Mouse (Mus musculus): Measurements from ENCODE around the gene Klhl20. TPM values are rescaled to one million over a fixed set of nuclear protein-coding genes. Genes with fewer than 3 reads are reported as not detected.

The Klhl20 gene
- 1.9 and 2.4 TPM in 2 replicates for polyA plus RNA-seq (2012; rRNA removed; ENCODE audit: low replicate concordance)

GRCm38 (mm10) chr1:161130726-161131664 lies at the start of gene Klhl20:
Klhl20 (minus strand) TSS chr1:161131511.

DNA sequence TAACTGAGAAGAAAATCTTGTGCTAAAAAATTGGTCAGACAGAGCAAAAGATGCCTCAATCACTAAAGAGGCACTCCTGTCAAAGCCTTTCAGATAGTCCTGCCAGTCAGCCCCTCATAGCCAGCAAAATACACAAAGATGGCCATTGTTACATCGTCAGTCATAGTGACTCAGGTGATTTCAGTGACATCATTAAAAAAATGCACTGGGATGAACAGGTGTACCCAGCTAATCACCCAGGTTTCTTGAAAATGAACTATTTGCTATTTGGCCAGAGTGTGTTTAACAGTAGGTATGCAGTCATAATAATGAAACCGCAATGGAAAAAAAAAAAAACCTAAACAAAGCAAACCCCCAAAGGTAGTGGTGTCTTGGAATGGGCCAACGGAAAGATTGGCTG lies 27.9 kb upstream of the Klhl20 start, which contains the start of gene Tex50:
Tex50 (minus strand) TSS at position 101 of the 400 bp plus-strand sequence.

DNA sequence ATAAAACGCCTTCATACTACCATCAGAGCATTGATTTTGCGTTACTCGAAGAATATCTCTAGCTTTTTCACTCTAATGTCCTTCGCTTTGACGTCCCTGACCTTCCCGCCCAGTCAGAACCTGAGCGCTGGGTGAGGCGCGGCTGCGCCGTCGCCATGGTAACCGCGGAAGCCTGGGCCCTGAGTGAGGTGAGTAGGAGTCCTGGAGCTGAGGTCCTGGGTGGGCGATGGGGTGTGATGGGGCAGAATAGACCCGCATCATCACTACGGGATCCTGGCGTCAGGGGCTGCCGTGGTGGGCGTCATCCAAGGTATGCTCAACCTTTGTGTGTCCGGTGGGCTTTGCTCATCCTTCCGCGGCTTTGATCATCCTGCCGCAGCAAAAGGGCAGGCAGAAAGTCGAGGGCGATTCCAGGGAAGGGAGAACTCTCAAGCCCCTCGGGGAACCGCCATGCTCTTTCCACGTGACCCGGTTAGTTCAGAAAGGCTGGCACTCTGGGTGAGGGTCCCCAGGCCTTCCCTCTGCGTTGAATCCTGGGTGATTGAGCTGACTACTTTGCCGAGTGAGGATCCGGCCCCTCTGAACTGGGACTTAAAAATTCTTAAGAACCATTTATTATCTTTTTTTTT lies 11.3 kb upstream of the Klhl20 start, which contains the start of gene Ankrd45:
Ankrd45 (plus strand) TSS at position 161 of the 629 bp plus-strand sequence.

DNA sequence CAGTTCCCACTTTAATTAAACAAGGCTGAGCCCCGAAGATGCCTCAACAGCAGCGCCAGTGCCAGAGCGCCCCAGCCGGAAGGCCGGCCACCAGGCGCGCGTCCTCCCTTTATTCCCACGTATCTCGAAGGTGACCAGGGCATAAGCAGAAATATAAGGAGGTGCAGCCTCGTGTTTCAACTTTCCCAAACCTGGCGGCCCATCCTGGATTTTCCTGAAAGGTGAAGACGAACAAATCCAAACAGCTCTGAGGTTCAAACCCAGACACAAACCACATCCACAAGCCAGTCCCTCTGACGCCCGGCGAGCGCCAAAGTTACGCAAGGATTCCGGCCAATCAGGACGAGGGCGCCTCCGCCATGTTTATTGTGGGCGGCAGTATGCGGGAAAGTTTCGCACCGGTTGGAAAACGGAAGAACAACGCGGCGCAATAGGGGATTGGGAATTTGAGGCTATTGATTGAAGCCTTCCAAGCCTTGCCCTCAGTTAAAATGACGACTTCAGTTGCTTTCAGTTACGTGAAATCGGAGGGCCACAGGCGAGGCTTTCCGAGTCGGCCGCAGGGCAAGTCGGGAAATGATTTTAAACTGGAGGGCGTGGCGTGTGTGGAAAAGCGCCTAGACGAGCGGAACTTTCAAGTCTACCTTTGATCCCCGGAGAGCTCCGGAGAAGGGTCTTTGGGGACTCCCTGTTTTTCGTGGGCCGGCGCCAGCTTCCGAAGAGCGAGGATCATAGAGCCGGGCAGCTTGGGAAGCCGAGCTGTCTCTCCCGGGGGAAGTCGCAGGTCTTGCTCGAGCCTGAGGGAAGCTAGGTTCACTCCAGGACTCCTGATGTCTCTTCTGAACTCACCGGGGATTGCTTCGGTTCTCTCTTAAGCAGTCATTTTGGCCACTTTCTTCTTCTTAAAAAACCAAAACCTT lies 60.7 kb downstream of the Klhl20 start, which contains the start of the genes Dars2 and Cenpl:
Dars2 (minus strand) TSS at position 307 of the 920 bp plus-strand sequence.
Cenpl (plus strand) TSS at position 362 of the 920 bp plus-strand sequence.

Other genes starting within 250 kb of the Klhl20 start
- 3.0 and 6.6 TPM in 2 replicates for gene Rc3h1, start 225.1 kb downstream of the Klhl20 start, polyA plus RNA-seq (2012; rRNA removed; ENCODE audit: low replicate concordance)
- gene Serpinc1, start 152.9 kb downstream of the Klhl20 start, polyA plus RNA-seq (2012; rRNA removed; ENCODE audit: low replicate concordance): 2.3 and 2.5 TPM in 2 replicates
- gene Zbtb37, start 96.7 kb downstream of the Klhl20 start, polyA plus RNA-seq (2012; rRNA removed; ENCODE audit: low replicate concordance): 0.12 and 0.14 TPM in 2 replicates
- 6.6 and 6.8 TPM in 2 replicates for gene Dars2, start 60.9 kb downstream of the Klhl20 start, polyA plus RNA-seq (2012; rRNA removed; ENCODE audit: low replicate concordance)
- 0.82 and 0.85 TPM in 2 replicates for gene Cenpl, start 60.8 kb downstream of the Klhl20 start, polyA plus RNA-seq (2012; rRNA removed; ENCODE audit: low replicate concordance)
- not detected in 2 replicates for gene Ankrd45, start 11.2 kb upstream of the Klhl20 start, polyA plus RNA-seq (2012; rRNA removed; ENCODE audit: low replicate concordance)
- not detected in 2 replicates for gene Tex50, start 27.8 kb upstream of the Klhl20 start, polyA plus RNA-seq (2012; rRNA removed; ENCODE audit: low replicate concordance)
- gene Prdx6, start 119.7 kb upstream of the Klhl20 start, polyA plus RNA-seq (2012; rRNA removed; ENCODE audit: low replicate concordance): 58.0 and 69.4 TPM in 2 replicates

All from duodenum, adult 2 months (tissue).